Mouse (Mus musculus): Measurements from ENCODE around the gene Ensa.

DNA sequence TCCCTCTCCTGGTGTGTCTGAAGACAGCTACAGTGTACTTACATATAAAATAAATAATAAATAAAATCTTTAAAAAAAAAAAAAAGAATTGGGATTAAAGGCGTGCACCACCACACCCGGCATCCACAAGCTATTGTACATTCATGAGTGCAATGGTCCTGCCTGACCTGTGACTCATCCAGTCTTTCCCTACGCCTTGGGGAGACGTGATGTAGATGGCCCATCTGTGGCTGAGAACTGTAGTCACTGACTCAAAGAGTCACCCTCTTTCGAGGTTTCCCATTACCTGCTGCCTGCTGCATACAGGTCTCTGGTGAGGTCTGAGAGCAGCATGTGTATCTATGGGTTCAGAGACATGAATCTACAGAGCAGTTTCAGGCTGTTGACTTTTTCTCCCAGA, 23.2 kb downstream of the Ensa start:
- TF ChIP-seq POLR2A (IDR thresholded peaks at IDR 0.05; ENCODE audit: extremely low read depth, insufficient read depth, low read length) (no peak), CTCF (IDR thresholded peaks at IDR 0.05; ENCODE audit: extremely low read depth, insufficient read depth, low read length) (no peak)
